Mouse (Mus musculus): ENCODE results near the gene Lrp4.

Lrp4 gene

GRCm38 (mm10) chr2:91457259-91457655 is at the start of gene Lrp4:
Lrp4 (plus strand) TSS chr2:91457511.
- DNase-seq = no peak

GRCm38 (mm10) chr2:91408031-91408430 is 49.3 kb upstream of the Lrp4 start:
- no peak for DNase-seq

DNA sequence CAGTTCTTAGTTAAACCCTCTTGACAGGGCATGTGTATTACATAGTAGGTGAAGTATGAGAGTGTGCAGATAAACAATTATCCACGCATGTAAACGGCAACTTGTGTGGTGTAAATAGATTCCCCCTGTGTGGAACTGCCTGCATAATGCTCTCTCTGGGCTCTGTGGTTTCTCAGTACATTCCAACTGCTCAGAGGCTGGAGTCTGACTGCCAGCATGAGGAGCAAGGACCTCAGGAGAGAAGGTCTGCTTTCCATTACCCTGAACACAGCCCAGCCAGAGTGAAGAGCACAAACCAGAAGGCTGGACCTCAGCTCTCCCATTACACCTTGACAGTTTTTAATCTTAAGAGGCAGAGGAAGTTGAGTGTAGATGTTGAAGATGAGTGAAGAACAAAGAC is 45.8 kb upstream of the Lrp4 start:
- no peak for DNase-seq

- no peak for DNase-seq
Measured at GRCm38 (mm10) chr2:91412361-91412760, 45.0 kb upstream of the Lrp4 start.

DNA sequence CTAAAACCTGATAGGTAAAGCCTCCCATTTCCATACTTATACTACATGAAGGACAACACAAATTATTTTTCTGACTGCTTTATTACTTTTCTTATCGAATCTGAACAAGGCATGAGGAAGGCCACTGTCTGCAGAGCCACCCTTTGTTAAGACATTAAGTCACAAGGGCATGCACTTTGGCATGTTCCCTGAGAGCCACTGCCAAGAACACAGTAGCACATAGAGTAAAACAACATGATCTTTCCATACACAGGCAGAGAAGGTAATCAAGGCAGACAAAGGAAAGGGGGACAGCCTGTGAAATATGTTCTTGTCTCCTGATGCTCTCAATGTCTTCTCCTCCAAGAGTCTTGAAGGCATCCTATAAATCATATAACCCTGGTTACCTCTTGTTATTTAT is 43.5 kb upstream of the Lrp4 start:
- DNase-seq = no peak

DNA sequence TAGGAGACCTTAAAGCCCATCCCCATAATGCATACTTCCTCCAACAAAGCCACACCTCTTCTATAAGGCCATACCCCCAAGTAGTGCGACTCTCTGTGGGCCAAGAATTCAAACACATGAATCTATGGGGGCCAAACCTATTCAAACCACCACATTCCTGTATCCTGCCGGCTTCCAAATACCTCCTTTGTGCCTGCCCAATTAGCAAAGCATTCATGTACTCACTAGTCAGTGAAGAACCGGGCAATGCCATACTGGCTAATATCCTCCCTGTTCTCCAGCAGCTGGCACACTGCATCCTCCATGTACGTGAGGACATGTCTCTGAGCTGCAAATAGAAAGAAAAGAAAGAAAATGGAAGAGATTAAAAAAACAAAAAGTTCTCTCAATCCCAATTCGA is 35.7 kb upstream of the Lrp4 start:
- DNase-seq = no peak

- DNase-seq = no peak
Measured at GRCm38 (mm10) chr2:91424061-91424720, 33.1 kb upstream of the Lrp4 start.

GRCm38 (mm10) chr2:91426321-91426720 is 31.0 kb upstream of the Lrp4 start:
- no peak for DNase-seq

- no peak for DNase-seq
Measured at GRCm38 (mm10) chr2:91429146-91429545, 28.2 kb upstream of the Lrp4 start.

DNA sequence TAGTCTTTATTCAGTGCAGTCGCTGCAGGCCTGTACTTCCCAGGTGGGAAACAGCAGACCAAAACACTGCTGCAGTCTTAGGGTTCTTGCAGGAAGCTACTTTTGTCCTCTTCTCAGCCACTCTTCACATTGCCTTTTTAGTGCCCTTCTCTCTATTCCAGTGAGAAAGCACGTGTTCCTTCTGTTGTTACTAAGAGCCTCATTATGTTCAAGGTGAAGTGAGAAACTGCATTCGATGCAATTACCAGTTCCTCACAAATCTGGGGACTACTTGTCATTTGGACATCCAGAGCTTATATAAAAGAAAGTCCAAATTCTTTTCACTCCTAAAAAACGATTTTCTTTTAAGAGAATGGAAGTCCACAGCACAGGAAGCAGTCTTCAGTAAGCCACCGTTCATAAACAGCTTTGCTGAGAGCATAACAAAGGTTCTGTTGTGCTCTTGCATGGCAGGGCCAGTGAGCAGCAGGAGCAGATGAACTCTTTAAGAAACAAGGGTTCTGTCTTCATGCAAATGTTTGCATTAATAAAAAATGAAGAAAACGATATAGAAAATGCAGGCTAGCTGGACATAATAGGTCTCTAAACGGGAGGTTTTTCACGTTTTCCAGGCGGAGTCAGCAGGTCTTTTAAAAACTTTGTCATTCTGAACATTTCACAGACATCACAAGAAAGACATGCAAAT is 27.3 kb upstream of the Lrp4 start:
- no peak for DNase-seq

DNA sequence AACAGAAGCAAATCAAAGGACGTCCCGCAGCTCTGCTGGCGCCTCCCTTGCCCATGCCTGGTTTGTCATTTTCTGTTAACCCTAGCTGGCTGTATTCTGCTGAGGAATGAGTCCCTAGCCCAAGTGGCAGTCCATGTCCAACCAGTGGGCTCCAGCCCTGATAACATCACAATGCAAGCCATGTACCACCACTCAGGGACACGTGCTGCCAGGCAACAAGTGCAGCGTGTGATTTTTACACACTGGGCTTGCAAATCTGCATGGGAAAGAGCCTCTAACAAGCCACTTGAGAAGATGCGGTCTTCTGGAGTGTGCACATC is 26.8 kb upstream of the Lrp4 start:
- DNase-seq = no peak

DNA sequence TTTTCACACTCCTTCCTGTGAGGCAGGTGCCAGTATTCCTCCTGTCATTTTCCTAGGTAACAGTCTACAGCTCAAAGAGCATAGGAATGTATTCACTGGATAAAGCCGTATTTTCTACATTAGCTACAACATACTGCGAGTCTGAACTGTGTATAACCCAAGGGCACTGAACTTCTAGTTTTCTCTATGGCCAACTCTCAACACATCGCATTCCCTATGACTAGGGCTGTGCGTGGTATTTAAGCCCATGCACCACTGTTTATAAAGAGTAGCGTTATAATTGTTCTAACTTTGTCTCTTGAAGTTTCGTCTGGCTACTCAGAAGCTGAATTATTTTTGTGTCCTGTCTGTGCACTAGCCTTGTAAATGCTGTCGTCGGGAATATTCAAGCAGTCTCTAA is 20.6 kb upstream of the Lrp4 start:
- DNase-seq = no peak

GRCm38 (mm10) chr2:91437116-91437815 is 20.0 kb upstream of the Lrp4 start:
- DNase-seq = no peak

- no peak for DNase-seq
Measured at GRCm38 (mm10) chr2:91439271-91439670, 18.0 kb upstream of the Lrp4 start.

DNA sequence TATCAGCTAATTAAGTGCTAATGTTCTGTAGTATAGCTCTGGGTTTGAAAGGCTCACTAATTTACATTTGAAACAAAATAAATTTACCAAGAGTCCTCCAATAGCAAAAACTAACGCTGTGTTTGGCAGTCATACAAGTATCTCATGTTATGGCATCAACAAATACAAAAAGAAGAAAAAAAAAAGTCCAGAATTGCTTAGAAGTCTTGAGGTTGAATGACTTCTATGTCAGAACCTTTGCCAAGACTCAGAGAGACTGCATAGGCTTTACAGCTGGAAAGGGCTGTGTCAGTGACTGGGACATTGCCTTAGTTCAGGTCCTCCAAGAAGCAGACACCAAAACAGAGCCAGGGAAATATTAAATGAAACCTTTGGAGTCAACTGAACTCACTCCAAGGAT is 17.4 kb upstream of the Lrp4 start:
- DNase-seq = no peak

- no peak for DNase-seq
Measured at GRCm38 (mm10) chr2:91440686-91441085, 16.6 kb upstream of the Lrp4 start.

DNA sequence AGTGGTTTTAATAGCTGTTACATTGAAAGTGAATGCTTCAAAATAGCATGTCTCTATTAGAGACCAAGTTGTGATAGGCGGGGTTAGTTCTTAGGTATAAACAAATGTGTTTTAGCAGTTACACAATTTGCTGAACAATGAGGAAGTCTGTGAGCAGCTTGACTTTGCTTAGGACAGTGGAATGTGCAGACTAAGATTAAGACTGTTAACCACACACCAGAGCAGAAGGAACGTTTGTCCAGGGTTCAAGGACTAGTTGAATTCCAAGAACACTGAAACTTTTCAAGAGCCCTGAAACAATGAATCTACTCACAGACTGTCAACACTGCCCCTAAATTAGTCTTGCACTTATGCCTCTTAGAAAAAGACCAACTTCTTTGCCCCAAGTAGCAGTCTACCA is 15.6 kb upstream of the Lrp4 start:
- DNase-seq = no peak

DNA sequence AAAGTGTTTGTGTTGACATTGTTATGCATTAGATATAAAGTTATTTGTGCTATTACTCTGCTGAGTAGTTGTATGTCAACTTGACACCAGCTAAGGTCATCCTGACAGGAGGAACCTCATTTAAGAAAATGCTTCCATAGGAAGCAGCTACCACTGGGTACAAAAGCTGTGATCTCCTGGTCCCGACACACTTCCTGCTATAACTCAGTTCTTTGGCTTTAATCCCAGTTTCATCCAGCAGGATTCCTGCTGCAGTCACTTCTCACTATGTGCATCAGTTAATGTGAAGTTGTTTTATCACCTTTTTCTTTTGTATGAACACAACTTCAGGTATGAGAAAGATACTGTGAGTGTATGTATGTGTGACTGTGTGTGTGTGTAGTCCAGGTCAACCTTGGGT is 15.1 kb upstream of the Lrp4 start:
- DNase-seq = no peak

DNA sequence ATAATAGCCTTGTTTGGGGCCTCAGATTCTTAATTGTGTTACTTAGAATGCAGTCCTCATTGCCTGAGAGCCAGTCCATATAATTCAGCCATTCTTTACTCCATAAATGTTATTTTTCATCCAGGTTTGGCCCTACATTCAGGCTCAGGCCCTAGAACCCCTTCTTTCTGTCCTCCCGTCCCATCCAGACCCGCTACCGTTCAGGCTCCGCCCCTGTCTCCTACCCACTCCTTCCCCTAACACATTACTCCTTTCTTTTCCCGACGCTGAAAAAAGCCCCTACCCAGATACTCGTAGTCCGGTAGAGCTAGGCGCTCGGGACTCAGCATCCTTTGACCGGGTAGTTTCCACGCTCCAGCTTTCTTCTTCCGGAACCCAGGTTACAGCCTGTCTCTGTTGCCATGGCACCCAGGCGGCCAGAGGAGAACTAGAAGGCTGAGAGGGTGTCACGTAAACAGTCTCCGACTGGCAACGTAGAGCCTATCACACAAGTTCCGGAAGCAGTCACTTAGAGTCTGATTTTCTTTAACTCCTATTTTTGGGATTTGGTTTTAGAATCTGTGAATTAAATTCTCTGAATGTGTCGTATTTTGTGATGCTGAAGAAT is 12.9 kb upstream of the Lrp4 start, which contains the start of gene 1110051M20Rik:
TSS of gene 1110051M20Rik (minus strand) at position 419 of the 607 bp plus-strand sequence.
- peak; percentile 76 to 84 for DNase-seq

GRCm38 (mm10) chr2:91449662-91450061 is 7.6 kb upstream of the Lrp4 start:
- DNase-seq = no peak

DNA sequence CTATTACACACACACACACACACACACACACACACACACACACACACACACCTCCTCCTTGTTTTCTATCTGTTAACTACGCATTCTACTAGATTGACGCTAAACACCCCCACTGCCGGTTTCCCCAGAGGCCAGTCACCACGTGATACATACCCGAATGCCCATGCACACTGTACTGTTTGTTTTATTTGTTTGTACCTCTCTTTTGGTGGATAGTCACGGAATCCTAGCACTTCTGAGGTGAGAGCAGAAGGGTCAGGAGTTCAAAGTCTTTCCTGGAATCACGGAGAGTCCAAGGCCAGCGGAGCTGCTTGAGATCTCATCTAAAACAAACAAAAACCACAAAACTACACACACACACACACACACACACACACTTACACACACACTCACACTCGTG is 7.0 kb upstream of the Lrp4 start:
- no peak for DNase-seq

DNA sequence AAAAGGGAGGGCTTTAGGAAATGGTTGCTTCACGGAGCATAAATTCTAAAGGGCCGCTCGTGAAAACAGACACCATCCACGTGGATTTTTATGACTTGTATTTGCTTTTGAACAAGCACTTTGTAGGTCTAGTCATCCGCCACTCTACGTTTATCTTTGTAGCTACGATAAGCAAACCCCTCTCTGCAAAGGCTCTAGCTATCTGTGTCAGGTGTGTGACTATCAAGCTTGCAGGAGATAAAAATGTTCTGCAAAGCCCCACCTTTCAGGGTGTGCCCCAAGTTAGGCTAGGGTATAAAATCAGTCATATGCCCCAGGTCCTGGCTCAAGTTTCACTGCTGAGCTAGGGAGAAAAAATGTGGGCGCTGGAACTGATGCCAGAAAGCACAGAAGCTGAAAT is 4.7 kb upstream of the Lrp4 start:
- DNase-seq = no peak

DNA sequence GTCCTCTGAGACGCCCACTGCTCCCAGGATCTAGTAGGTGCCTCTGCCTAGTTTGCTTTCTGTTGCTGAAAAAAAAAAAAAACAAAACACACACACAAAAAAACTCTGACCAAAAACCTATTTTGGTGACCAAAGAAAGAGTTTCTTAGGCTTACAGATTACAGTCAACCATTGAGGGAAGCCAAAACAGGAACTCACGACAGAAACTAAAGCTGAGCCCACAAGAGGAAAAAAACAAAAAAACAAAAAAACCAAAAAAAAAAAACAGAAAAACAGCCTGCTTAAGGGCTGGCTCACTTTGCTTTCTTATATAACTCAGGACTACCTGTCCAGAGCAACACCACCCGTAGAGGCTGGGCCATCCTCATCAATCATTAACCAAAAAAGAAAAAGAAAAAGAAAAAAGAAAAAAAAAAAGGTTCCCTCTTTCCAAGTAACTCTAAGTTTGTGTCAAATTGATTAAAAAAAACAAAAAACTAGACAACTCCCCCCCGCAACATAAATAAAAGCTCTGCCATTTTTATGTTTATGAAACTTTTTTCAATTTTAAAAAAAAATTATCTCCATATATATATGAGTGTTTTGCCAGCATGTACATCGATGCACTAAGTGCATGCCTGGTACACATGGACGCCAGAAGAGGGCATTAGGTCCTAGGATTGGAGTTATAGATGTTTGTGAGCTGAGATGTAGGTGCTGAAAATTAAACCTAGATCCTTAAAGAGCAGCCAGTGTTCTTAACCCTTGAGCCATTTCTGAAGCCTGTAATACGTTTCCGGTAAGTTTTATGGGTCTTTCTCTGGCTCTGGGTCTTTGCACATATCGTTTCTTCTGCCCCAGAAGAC is 3.9 kb upstream of the Lrp4 start:
- DNase-seq = no peak

Measured in thymus, postnatal 36 days (tissue).